In genomic region chr12:106702958-106703357, GRCm38 (mm10) we compare ENCODE assay signal across 25 mouse cellular contexts.
"Had no signal": no experiment of that assay in that cellular context is flagged by ENCODE, and none has a peak within 500 bp of the region (broad histone marks: within the 10 kb centered on the region; RNA-seq: fewer than 3 reads in every experiment).

No protein-coding gene starts in this region.

- H3K27ac ChIP-seq: heart, adult 2 months; heart, embryonic 13.5 days; heart, embryonic 15.5 days; hindbrain, embryonic 13.5 days; hindbrain, embryonic 15.5 days; hindbrain, postnatal 0 days; kidney, embryonic 15.5 days; kidney, postnatal 0 days; limb, embryonic 13.5 days; limb, embryonic 15.5 days; liver, embryonic 12.5 days; liver, embryonic 14.5 days had no signal

- H3K9me3 ChIP-seq: heart, embryonic 13.5 days; heart, embryonic 15.5 days; hindbrain, embryonic 13.5 days; hindbrain, embryonic 15.5 days; kidney, embryonic 15.5 days; limb, embryonic 13.5 days; limb, embryonic 15.5 days; liver, embryonic 12.5 days had no signal

- H3K36me3 ChIP-seq: heart, embryonic 13.5 days; heart, embryonic 15.5 days; hindbrain, embryonic 13.5 days; hindbrain, embryonic 15.5 days; kidney, embryonic 15.5 days; limb, embryonic 13.5 days; limb, embryonic 15.5 days; liver, embryonic 12.5 days had no signal

- H3K4me3 ChIP-seq: heart, adult 2 months; heart, embryonic 13.5 days; heart, embryonic 15.5 days; hindbrain, embryonic 13.5 days; hindbrain, embryonic 15.5 days; kidney, embryonic 15.5 days; limb, embryonic 13.5 days; limb, embryonic 15.5 days; liver, embryonic 12.5 days had no signal

- DNase-seq: gastrocnemius, postnatal 14 days; gastrocnemius, postnatal 36 days; heart, adult 11 months; heart, adult 2 months; heart, postnatal 14 days; heart, postnatal 36 days; kidney, adult 11 months; kidney, adult 2 months; kidney, adult 9 months; kidney, postnatal 14 days; kidney, postnatal 36 days; layer of hippocampus, adult 9-11 months; layer of hippocampus, postnatal 36 days; left cerebral cortex, postnatal 4 days had no signal

- H3K27me3 ChIP-seq: heart, embryonic 13.5 days; heart, embryonic 15.5 days; hindbrain, embryonic 13.5 days; hindbrain, embryonic 15.5 days; kidney, embryonic 15.5 days; limb, embryonic 13.5 days; limb, embryonic 15.5 days; liver, embryonic 12.5 days had no signal

- H3K4me1 ChIP-seq: heart, embryonic 13.5 days; heart, embryonic 15.5 days; hindbrain, embryonic 13.5 days; hindbrain, embryonic 15.5 days; kidney, embryonic 15.5 days; limb, embryonic 13.5 days; limb, embryonic 15.5 days; liver, embryonic 12.5 days had no signal
